Mouse (Mus musculus) embryonic fibroblast, embryonic 13.5 days (primary cell): ENCODE data around the gene Gga1. TPM values are rescaled to one million over a fixed set of nuclear protein-coding genes. Genes with fewer than 3 reads are reported as not detected.
"Not testable (repeated sequence)": the region's sequence is repeated elsewhere in the genome, so short reads cannot be mapped to it uniquely, and the experiment has no call there.

ENCODE experiments used
- H3K27ac ChIP-seq: 2 replicates; pipeline ENCODE4 v1.5.1; 2012; ENCODE audit warnings: low read length, control low read depth, inconsistent platforms; ENCODE audit not compliant: insufficient read depth
- H3K4me1 ChIP-seq: 2 replicates; pipeline ENCODE4 v1.6.1; 2011; ENCODE audit warnings: low read length; ENCODE audit not compliant: control insufficient read depth, insufficient read depth
- H3K4me3 ChIP-seq: 2 replicates; pipeline ENCODE4 v1.5.1; 2011; ENCODE audit warnings: mild to moderate bottlenecking, control low read depth, low read length; ENCODE audit not compliant: insufficient read depth
- CTCF ChIP-seq: IDR thresholded peaks from 2 replicates; pipeline ENCODE4 v1.5.1; 2011; ENCODE audit warnings: mild to moderate bottlenecking, control low read depth, low read length, moderate library complexity, borderline replicate concordance; ENCODE audit not compliant: insufficient read depth
- POLR2A ChIP-seq: IDR thresholded peaks from 2 replicates; pipeline ENCODE4 v1.6.1; 2011; ENCODE audit warnings: low read depth, mild to moderate bottlenecking, control low read depth, low read length, moderate library complexity
- polyA plus RNA-seq: library from polyadenylated mRNA; stranded (reverse); fragments of >200 nt; gene quantifications from 2 replicates; pipeline ENCODE4 v1.2.4, GENCODE M21; 2011; ENCODE audit warnings: low read depth; ENCODE audit not compliant: missing spikeins, insufficient read length

The Gga1 gene
- polyA plus RNA-seq, 1 experiment = 33.1 TPM

DNA sequence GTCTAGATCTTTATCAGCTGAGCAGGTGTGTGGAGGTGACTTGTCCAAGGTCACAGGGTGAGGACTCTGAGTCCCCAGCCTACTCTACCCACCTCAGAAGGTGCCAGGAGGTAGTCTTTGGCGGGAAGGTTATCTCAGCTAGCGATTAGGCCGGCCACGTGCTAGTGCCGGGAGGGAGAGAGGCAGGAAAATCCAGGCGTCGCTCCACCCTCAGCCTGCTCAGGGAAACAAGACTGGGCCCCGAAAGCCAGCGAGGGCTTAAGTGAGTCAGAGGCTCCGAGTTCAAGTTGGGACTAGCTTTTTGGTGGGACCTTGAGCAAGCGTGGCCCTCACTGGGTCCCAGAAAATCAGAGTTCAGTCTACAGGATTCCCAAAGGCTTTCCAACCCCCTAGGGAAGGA is 31.7 kb upstream of the Gga1 start:
- Histone ChIP-seq H3K4me3 (peak overlapping the region; percentile 16), H3K27ac (peak overlapping the region; percentile 20; the same call in 1 of the 2 replicates), H3K4me1 (peaks cover 6% of the 10 kb centered on the region; the same call in 1 of the 2 replicates)
- TF ChIP-seq CTCF = no peak
- TF ChIP-seq POLR2A = no peak

DNA sequence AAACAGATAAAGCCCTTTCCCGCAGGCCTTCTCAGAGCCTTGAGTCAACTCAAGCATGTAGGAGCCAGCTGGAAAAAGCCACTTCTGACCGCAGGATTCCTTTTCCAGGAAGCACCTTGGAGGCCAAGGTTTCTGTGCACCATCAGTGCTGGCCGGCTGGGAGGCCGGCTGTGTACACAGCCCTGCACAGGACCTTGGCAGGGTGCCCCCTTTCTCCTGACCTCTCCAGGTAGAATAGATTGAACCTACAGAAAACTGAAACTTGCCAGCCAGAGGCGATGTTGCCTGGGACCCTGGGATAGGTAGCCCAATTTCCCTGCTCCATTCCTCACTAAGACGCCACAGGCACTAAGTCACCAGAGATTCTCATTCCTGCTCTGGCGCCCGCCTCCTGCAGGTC is 31.1 kb upstream of the Gga1 start:
- H3K4me1 ChIP-seq = peaks cover 6% of the 10 kb centered on the region; the same call in 1 of the 2 replicates
- TF ChIP-seq CTCF (no peak), POLR2A (no peak)
- H3K4me3 ChIP-seq = no peak overlapping the region
- no peak overlapping the region for H3K27ac ChIP-seq

DNA sequence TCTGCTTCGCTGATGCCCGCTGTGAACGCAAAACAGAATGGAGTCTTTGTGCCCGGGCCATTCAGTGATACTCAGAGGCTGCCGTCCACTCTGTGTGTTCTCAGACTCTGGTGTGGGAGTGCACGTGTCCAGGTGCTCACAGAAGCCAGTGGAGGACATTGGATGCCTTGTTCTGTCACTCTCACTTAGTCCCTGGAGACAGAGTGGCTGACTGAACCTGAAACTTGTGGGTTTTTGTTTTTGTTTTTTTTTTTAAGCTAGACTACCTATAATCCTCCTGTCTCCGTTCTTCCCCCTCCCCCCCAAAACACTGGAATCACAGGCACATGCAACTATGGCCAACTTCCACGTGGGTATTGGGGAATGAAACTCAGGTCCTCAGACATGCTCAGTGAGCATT is 30.6 kb upstream of the Gga1 start:
- Histone ChIP-seq H3K27ac (no peak overlapping the region), H3K4me3 (no peak overlapping the region), H3K4me1 (peaks cover 6% of the 10 kb centered on the region; the same call in 1 of the 2 replicates)
- no peak for TF ChIP-seq POLR2A
- TF ChIP-seq CTCF = no peak

DNA sequence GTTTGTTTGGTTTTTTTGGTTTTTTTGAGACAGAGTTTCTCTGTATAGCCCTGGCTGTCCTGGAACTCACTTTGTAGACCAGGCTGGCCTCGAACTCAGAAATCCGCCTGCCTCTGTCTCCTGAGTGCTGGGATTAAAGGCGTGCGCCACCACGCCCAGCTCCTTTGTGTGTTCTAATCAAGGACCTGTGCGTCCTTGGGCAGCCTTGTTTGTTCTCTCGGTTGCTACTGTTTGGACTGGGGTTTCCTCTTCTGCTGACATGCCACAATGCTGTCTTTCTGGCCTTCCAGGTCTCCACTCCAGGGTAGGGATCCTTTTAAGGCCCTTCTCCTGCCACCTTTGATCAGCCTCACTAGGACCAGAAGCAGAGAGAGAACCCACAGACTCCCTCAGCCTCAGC is 30.2 kb upstream of the Gga1 start:
- H3K4me3 ChIP-seq, H3K4me1 ChIP-seq, H3K27ac ChIP-seq: not testable (repeated sequence)

DNA sequence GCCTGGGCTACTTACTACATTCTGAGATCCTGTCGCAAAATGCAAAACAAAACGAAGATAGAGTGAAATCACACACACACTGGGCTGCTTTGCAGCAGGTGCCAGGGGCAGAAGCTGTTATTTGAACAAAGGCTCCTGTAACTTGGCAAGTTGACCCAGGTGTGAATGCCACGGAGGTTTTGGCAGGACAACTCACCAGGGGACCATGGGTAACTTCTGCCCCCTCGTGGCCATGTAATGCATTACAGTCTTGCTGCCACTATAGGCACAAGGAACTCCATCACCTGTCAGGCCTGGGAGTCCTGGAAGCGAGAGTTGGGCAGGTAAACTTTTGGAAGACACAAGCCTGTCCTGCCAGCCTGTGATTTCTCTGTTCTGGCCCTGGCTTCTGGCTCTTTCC is 28.5 kb upstream of the Gga1 start:
- H3K4me3 ChIP-seq = no peak overlapping the region
- no peak overlapping the region for H3K27ac ChIP-seq
- H3K4me1 ChIP-seq = peaks cover 6% of the 10 kb centered on the region; the same call in 1 of the 2 replicates
- TF ChIP-seq POLR2A = no peak
- TF ChIP-seq CTCF = peak; percentile 63; the same call in 1 of the 2 replicates

DNA sequence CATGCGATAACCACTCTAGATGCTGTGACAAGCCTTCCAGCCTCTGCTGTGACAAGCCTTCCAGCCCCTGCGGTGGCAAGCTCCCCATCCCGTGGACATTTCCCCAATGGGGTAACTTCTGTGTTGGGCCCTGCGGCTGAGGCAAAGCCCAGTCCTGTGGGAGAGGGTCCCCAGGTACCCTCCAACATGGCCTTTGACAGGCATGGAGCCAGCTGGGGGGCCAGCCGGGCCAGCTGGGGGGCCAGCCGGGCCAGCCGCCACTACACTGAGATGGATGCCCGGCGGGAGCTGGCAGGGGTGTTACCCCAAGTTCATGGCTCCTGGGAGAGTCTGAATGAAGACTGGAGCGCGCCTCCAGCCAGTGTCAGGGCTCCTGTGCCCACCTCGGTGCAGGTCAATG is 27.5 kb upstream of the Gga1 start:
- no peak overlapping the region for H3K4me3 ChIP-seq
- H3K4me1 ChIP-seq = peaks cover 6% of the 10 kb centered on the region; the same call in 1 of the 2 replicates
- H3K27ac ChIP-seq = no peak overlapping the region
- TF ChIP-seq POLR2A = no peak
- no peak for TF ChIP-seq CTCF

DNA sequence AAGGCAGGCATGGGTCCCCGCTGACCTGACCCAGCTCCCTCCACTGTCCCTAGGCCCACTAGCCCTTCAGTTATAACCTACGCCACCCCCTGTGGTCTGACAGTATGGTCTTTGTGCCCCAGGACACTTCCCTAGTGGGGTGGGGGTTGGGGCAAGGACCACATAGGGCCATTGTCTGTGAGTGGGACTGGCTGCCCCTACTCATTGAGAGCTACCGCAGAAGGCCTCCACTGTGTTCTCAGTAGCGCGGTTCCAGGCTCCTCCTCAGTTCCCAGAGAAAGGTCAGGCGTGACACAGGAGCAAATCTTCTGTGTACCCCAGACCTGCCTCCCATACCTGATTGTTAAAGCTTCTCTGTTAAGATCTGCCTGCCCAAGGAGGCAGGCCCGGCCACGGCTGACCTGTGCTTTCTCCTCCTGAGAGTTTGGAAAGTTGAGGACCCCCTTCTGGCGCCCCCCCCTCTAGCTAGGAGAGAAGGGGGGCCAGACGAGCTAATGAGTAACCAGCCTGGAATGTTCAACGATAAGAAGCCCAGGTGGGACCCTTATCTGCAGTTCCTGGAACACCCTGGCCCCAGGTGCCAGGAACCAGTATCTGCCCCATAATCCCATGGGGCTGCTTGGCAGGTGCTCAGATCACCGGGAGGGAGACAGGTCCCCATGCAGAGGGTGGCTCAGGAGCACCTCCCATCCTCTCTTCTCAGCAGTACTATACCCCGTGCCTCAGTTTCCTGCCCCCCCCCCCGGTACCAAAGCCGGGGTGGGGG is 26.7 kb upstream of the Gga1 start:
- Histone ChIP-seq H3K27ac (no peak overlapping the region), H3K4me3 (no peak overlapping the region), H3K4me1 (peaks cover 5% of the 10 kb centered on the region; the same call in 1 of the 2 replicates)
- TF ChIP-seq POLR2A (no peak), CTCF (no peak)

DNA sequence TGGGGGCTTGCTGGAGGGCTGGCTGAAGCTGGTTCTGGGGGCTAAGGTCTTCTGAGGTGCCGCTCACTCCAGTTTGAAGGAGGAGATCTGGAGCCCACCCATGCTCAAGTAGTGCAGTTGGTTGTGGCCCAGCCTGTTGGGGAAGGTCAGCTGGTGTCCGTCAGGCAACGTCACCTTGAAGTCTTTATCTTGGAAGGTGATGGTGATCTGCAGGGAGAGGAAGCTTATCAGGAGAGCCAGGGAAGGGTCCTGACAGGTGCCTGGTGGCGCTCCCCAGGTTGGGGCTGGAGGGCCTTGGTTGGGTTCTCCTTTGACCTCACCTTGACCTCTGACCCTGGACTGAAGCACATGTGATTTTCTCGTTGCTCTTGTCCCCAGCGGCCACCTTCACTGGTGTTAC is 26.0 kb upstream of the Gga1 start:
- H3K4me3 ChIP-seq = no peak overlapping the region
- no peaks in the 10 kb centered on the region for H3K4me1 ChIP-seq
- H3K27ac ChIP-seq = no peak overlapping the region
- TF ChIP-seq POLR2A (no peak), CTCF (no peak)

DNA sequence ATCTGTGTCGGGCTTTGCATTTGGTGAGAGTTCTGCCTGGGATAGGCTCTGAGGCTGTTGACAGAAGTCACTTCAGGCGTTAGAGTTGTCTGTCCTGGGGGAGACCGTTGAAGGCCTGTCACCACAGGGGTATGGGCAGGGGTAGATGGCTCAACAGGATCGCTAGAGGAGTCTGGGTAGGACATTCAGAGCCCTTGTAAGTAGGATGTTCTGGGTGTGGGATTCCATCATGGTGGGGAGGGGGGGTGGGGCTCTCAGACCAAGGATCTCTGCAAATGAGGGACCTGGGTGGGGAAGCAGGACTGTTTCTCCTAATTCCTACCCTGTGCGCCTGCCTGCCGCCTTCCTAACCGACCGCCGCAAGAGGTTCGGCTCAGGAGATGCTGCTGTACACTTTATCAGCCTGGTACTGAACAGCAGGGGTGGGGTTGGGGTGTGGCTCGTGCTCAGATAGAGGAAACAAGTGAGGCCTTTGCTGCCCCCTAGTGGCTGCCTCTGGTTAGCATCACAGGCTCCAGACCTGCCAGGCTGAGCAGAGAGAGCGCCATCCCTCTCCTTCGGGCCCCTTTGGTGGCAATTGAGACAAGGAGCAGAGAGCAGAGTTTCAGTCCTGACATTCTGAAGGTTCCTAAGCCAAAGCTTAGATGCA is 25.4 kb upstream of the Gga1 start:
- H3K4me1 ChIP-seq = no peaks in the 10 kb centered on the region
- TF ChIP-seq POLR2A (no peak), CTCF (peak; percentile 71)
- no peak overlapping the region for H3K4me3 ChIP-seq
- H3K27ac ChIP-seq = no peak overlapping the region

DNA sequence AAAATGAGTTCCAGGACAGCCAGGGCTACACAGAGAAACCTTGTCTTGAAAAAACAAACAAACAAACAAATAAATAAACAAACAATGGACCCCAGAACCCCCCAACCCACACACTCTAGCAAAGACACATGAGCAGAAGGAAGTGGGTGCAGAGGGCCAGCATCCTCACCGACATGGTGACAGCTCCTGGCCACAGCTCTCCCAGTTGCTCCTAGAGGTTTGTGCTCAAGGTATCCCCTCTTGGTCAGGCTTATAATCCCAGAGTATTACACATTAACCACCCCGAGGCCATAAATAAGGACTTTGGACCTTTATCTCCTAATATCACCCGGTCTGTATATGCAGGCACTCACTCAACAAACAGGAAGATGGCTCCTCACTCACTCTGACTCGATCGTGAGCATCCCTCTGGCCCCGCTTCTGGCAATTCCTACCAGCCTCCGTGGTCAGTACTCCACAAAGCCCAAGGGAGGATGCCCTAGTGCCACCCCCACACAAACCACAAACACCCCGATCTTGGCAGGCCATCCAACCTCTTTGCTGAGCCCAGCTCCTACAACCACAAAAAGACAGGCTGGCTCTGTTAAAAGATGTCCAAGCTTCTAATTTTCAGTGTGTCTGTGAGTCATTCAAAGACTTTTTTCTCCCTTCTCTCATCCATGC is 21.6 kb upstream of the Gga1 start, which contains the start of gene Lgals2:
Gene Lgals2 (minus strand): TSS at position 227 of the 663 bp plus-strand sequence.
- Histone ChIP-seq H3K4me3 (no peak within 1 kb of the TSS), H3K4me1 (no peaks in the 10 kb centered on the region), H3K27ac (no peak within 1 kb of the TSS)
- TF ChIP-seq POLR2A (no peak), CTCF (no peak)
